Mouse (Mus musculus) forebrain, embryonic 10.5 days (tissue): Measurements from ENCODE around the gene Myod1. TPM values are rescaled to one million over a fixed set of nuclear protein-coding genes. Genes with fewer than 3 reads are reported as not detected.

Experiments used
- DNase-seq: peaks from one replicate; pipeline ENCODE4 v3.0.0-alpha.2; 2017; ENCODE audit warnings: low spot score; ENCODE audit errors: extremely low spot score
- H3K27ac ChIP-seq: fragments of 300-500 bp; sonication (generic); 2 replicates; pipeline ENCODE4 v1.5.1; 2016; ENCODE audit warnings: mild to moderate bottlenecking
- H3K27me3 ChIP-seq: fragments of 300-500 bp; sonication (generic); 2 replicates; pipeline ENCODE4 v1.6.1; 2016; ENCODE audit warnings: mild to moderate bottlenecking; ENCODE audit not compliant: poor library complexity, severe bottlenecking
- H3K36me3 ChIP-seq: fragments of 300-500 bp; sonication (generic); replicated peaks from 2 replicates; pipeline ENCODE4 v1.6.1; 2016; ENCODE audit warnings: mild to moderate bottlenecking, moderate library complexity
- H3K4me1 ChIP-seq: fragments of 300-500 bp; sonication (generic); 2 replicates; pipeline ENCODE4 v1.6.1; 2016
- H3K4me3 ChIP-seq: fragments of 300-500 bp; sonication (generic); 2 replicates; pipeline ENCODE4 v1.5.1; 2016; ENCODE audit warnings: mild to moderate bottlenecking, moderate library complexity
- H3K9me3 ChIP-seq: fragments of 300-500 bp; sonication (generic); 2 replicates; pipeline ENCODE4 v1.6.1; 2016; ENCODE audit warnings: mild to moderate bottlenecking, moderate library complexity
- WGBS: fragments of 180-500 bp; shearing (Covaris S2); methylation state at CpG from one replicate; pipeline ENCODE4 v1.1.7; 2016; 5-methylcytosine and 5-hydroxymethylcytosine counted together
- polyA plus RNA-seq: library from polyadenylated mRNA; unstranded; fragments of >200 nt; fragmentation: Nextera tagmentation; extraction: Ambion mirVana; gene quantifications from 2 replicates; pipeline ENCODE4 v1.2.1, GENCODE M21; 2016

Myod1 gene
- not detected in 2 replicates for polyA plus RNA-seq

- Histone ChIP-seq H3K27me3 (peaks cover 87% of the 10 kb centered on the region), H3K4me3 (peak within 1 kb of the TSS; percentile 41)
- WGBS: 4% methylated on average over 44 of the region's 44 CpGs
Measured at GRCm38 (mm10) chr7:46376172-46377007, at the start of gene Myod1. Gene Myod1 (plus strand): TSS chr7:46376474.

GRCm38 (mm10) chr7:46327896-46328295, 48.4 kb upstream of the Myod1 start:
- Histone ChIP-seq H3K36me3 (no peaks in the 10 kb centered on the region), H3K4me1 (no peaks in the 10 kb centered on the region), H3K27me3 (no peaks in the 10 kb centered on the region), H3K27ac (no peak overlapping the region), H3K9me3 (no peaks in the 10 kb centered on the region), H3K4me3 (no peak overlapping the region)
- no peak for DNase-seq
- WGBS: 79% methylated on average over 4 of the region's 4 CpGs

More at GRCm38 (mm10) chr7:46376172-46377007, at the start of gene Myod1:
- DNase-seq: no peak
- Histone ChIP-seq H3K36me3 (no peaks in the 10 kb centered on the region), H3K27ac (no peak within 1 kb of the TSS), H3K9me3 (no peaks in the 10 kb centered on the region), H3K4me1 (peaks cover 27% of the 10 kb centered on the region)

- Histone ChIP-seq H3K27ac (no peak overlapping the region), H3K27me3 (no peaks in the 10 kb centered on the region), H3K4me3 (no peak overlapping the region), H3K9me3 (no peaks in the 10 kb centered on the region; the same call in 1 of the 2 replicates), H3K4me1 (peaks cover 7% of the 10 kb centered on the region), H3K36me3 (no peaks in the 10 kb centered on the region)
- no peak for DNase-seq
- WGBS: 93% methylated on average over 9 of the region's 9 CpGs
Measured at GRCm38 (mm10) chr7:46337397-46337796, 38.9 kb upstream of the Myod1 start.

- Histone ChIP-seq H3K4me1 (peaks cover 7% of the 10 kb centered on the region), H3K9me3 (no peaks in the 10 kb centered on the region; the same call in 1 of the 2 replicates), H3K27ac (no peak overlapping the region), H3K27me3 (no peaks in the 10 kb centered on the region), H3K36me3 (no peaks in the 10 kb centered on the region), H3K4me3 (no peak overlapping the region)
- DNase-seq: no peak
- WGBS: 38% methylated on average over 3 of the region's 3 CpGs
Measured at GRCm38 (mm10) chr7:46339818-46340217, 36.5 kb upstream of the Myod1 start.

GRCm38 (mm10) chr7:46340295-46340694, 36.0 kb upstream of the Myod1 start:
- WGBS: 84% methylated on average over 5 of the region's 5 CpGs
- Histone ChIP-seq H3K9me3 (no peaks in the 10 kb centered on the region; the same call in 1 of the 2 replicates), H3K27ac (no peak overlapping the region), H3K36me3 (no peaks in the 10 kb centered on the region), H3K4me3 (no peak overlapping the region), H3K4me1 (peaks cover 7% of the 10 kb centered on the region), H3K27me3 (no peaks in the 10 kb centered on the region)
- DNase-seq: no peak

- Histone ChIP-seq H3K27me3 (0 out of 2 replicates have a peak, but pooled peaks cover 3% of the 10 kb centered on the region), H3K9me3 (no peaks in the 10 kb centered on the region; the same call in 1 of the 2 replicates), H3K4me1 (peaks cover 7% of the 10 kb centered on the region), H3K4me3 (no peak overlapping the region), H3K36me3 (no peaks in the 10 kb centered on the region), H3K27ac (no peak overlapping the region)
- 86% methylated on average over 9 of the region's 9 CpGs for WGBS
- no peak for DNase-seq
Measured at GRCm38 (mm10) chr7:46341471-46341870, 34.8 kb upstream of the Myod1 start.

- H3K36me3 ChIP-seq: no peaks in the 10 kb centered on the region
- no peaks in the 10 kb centered on the region for H3K9me3 ChIP-seq
- peaks cover 7% of the 10 kb centered on the region for H3K4me1 ChIP-seq
- H3K4me3 ChIP-seq: no peak overlapping the region
- WGBS: 74% methylated on average over 4 of the region's 4 CpGs
- H3K27ac ChIP-seq: no peak overlapping the region
- no peak for DNase-seq
- H3K27me3 ChIP-seq: peaks cover 56% of the 10 kb centered on the region
Measured at GRCm38 (mm10) chr7:46347692-46348091, 28.6 kb upstream of the Myod1 start.

- Histone ChIP-seq H3K9me3 (no peaks in the 10 kb centered on the region), H3K4me1 (peaks cover 7% of the 10 kb centered on the region), H3K27ac (no peak overlapping the region), H3K4me3 (peak overlapping the region; percentile 37), H3K36me3 (no peaks in the 10 kb centered on the region), H3K27me3 (peaks cover 56% of the 10 kb centered on the region)
- 1% methylated on average over 36 of the region's 36 CpGs for WGBS
- no peak for DNase-seq
Measured at GRCm38 (mm10) chr7:46348813-46349212, 27.5 kb upstream of the Myod1 start.

GRCm38 (mm10) chr7:46350119-46350702, 26.1 kb upstream of the Myod1 start:
- H3K4me1 ChIP-seq: peaks cover 7% of the 10 kb centered on the region
- no peak overlapping the region for H3K4me3 ChIP-seq
- DNase-seq: no peak
- no peak overlapping the region for H3K27ac ChIP-seq
- H3K9me3 ChIP-seq: no peaks in the 10 kb centered on the region
- 52% methylated on average over 9 of the region's 9 CpGs for WGBS
- H3K36me3 ChIP-seq: no peaks in the 10 kb centered on the region
- peaks cover 56% of the 10 kb centered on the region for H3K27me3 ChIP-seq

GRCm38 (mm10) chr7:46352748-46353147, 23.5 kb upstream of the Myod1 start:
- Histone ChIP-seq H3K4me1 (peaks cover 7% of the 10 kb centered on the region), H3K36me3 (no peaks in the 10 kb centered on the region), H3K9me3 (no peaks in the 10 kb centered on the region), H3K4me3 (no peak overlapping the region), H3K27me3 (peaks cover 40% of the 10 kb centered on the region), H3K27ac (no peak overlapping the region)
- 81% methylated on average over 2 of the region's 2 CpGs for WGBS
- DNase-seq: no peak

GRCm38 (mm10) chr7:46353216-46353615, 23.1 kb upstream of the Myod1 start:
- WGBS: 64% methylated on average over 8 of the region's 8 CpGs
- DNase-seq: no peak
- Histone ChIP-seq H3K27me3 (peaks cover 35% of the 10 kb centered on the region), H3K4me3 (no peak overlapping the region), H3K27ac (no peak overlapping the region), H3K36me3 (no peaks in the 10 kb centered on the region), H3K4me1 (peaks cover 7% of the 10 kb centered on the region), H3K9me3 (no peaks in the 10 kb centered on the region)

- peaks cover 2% of the 10 kb centered on the region for H3K4me1 ChIP-seq
- no peak overlapping the region for H3K4me3 ChIP-seq
- no peak for DNase-seq
- 76% methylated on average over 4 of the region's 4 CpGs for whole genome bisulfite sequencing
- H3K27me3 ChIP-seq: peaks cover 29% of the 10 kb centered on the region
- H3K9me3 ChIP-seq: no peaks in the 10 kb centered on the region
- H3K36me3 ChIP-seq: no peaks in the 10 kb centered on the region
- no peak overlapping the region for H3K27ac ChIP-seq
Measured at GRCm38 (mm10) chr7:46353875-46354274, 22.4 kb upstream of the Myod1 start.

- no peak for DNase-seq
- Histone ChIP-seq H3K4me1 (no peaks in the 10 kb centered on the region), H3K36me3 (no peaks in the 10 kb centered on the region), H3K27ac (no peak overlapping the region), H3K27me3 (no peaks in the 10 kb centered on the region), H3K4me3 (no peak overlapping the region), H3K9me3 (no peaks in the 10 kb centered on the region)
Measured at GRCm38 (mm10) chr7:46361776-46362175, 14.5 kb upstream of the Myod1 start.
